In the genomic region with DNA sequence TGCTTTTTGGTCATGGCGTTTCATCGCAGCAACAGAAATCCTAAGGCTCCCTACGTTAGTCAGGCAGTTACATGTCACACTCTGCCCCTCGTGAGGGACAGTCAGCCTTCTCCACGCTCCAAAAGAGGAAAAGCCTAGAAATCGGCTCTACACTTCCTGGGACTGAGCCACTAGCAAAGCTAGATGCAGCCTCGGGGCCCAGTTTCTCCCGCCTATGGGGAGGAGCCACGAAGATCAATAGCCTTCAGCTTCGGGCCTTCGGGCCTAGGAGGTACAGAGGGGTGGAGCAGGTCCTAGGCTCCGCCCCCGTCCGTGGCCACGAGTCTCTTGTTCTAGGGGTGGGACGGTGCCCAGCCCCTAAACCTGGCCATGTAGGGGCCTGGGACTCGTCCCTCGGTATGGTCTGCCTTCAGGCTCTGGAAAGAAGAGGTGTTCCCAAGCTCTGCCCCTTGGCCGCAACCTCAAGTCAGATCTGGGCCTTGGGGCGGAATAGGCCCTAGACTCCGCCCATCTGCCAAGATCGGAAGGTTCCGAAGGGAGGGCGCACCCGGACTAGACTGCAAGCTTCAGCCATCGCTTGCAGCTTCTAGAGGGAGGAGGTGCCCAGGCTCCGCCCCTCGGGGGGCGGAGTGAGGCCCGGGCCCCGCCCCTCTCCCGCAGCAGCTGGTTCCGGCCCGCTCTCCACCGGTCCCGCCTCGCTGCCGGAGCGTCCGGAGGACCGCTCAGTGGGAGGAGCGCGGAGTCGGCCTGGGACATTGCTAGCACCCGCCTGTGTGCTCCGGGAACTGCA, we compare ENCODE assay signal across 1 mouse cellular context.
TF ChIP-seq lines count a peak whose summit lies in the region.

A gene (plus strand): TSS at position 339 of the 790 bp plus-strand sequence.

TF ChIP-seq in MEL, 35 proteins besides CTCF, POLR2A, EP300 and RAD21 (continued from another document):
- TF ChIP-seq GATA1 (IDR thresholded peaks at IDR 0.05; ENCODE audit: low read depth, low read length) (no peak), ELF1 (IDR thresholded peaks at IDR 0.05; ENCODE audit: low read depth, low read length) (peak; percentile 63), CHD2 (IDR thresholded peaks at IDR 0.05; ENCODE audit: low read length) (no peak), HCFC1 (IDR thresholded peaks at IDR 0.05; ENCODE audit: low read depth, low read length) (peak; percentile 67), CHD1 (IDR thresholded peaks at IDR 0.05; ENCODE audit: low read depth, low read length) (no peak), RCOR1 (IDR thresholded peaks at IDR 0.05; ENCODE audit: low read depth, low read length) (no peak), MYC (IDR thresholded peaks at IDR 0.05; ENCODE audit: low read depth, low read length) (0 out of 2 replicates have a peak, but pooled peaks have one; percentile 42), MYB (IDR thresholded peaks at IDR 0.05; ENCODE audit: low read depth, low read length) (no peak), MXI1 (IDR thresholded peaks at IDR 0.05; ENCODE audit: low read depth, low read length) (peak; percentile 78), GABPA (IDR thresholded peaks at IDR 0.05; ENCODE audit: low read depth, low read length) (no peak), BHLHE40 (IDR thresholded peaks at IDR 0.05; ENCODE audit: borderline replicate concordance, low read depth, low read length) (no peak), TBP (IDR thresholded peaks at IDR 0.05; ENCODE audit: low read depth, low read length) (peak; percentile 75), MAX (IDR thresholded peaks at IDR 0.05; ENCODE audit: low read length) (peak; percentile 81)
TF ChIP-seq in MEL: peak in this region for 16.
